Mouse (Mus musculus): ENCODE data around the gene Etv5.

DNA sequence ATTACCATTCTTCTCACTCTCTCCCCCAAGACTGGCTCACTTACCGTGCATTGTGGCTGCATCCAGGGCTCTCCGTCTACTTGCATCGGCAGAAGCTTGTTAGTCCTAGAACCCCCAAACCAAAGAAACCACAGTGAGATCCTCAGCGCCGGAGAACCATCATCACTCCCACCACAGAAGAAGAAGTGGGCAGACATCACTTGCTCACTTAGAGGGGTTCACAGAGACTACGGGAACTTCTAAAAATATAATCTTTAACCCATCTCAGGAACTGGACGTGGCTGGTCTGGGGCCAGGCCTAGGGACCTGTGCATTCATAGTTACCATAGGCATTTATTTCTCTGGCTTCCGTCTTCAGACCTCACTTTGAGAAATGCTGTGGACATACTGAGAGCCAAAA lies 39.8 kb upstream of the Etv5 start:
- TF ChIP-seq CTCF (IDR thresholded peaks at IDR 0.05; ENCODE audit: borderline replicate concordance, insufficient read depth, low read length), result no peak
- no peak for TF ChIP-seq POLR2A (IDR thresholded peaks at IDR 0.05; ENCODE audit: low read depth, low read length)

Data from embryonic fibroblast, embryonic 13.5 days (primary cell).